Mouse (Mus musculus) heart, embryonic 10.5 days (tissue): ENCODE measurements around the gene Iglon5. TPM values are rescaled to one million over a fixed set of nuclear protein-coding genes. Genes with fewer than 3 reads are reported as not detected.

Source experiments
- DNase-seq: peaks from one replicate; pipeline ENCODE4 v3.0.0-alpha.2; 2017; ENCODE audit warnings: low spot score
- H3K27ac ChIP-seq: fragments of 300-500 bp; sonication (generic); 2 replicates; pipeline ENCODE4 v1.5.1; 2016; ENCODE audit warnings: mild to moderate bottlenecking
- H3K27me3 ChIP-seq: fragments of 300-500 bp; sonication (generic); 2 replicates; pipeline ENCODE4 v1.6.1; 2016; ENCODE audit warnings: mild to moderate bottlenecking; ENCODE audit not compliant: poor library complexity, insufficient read depth, severe bottlenecking
- H3K36me3 ChIP-seq: fragments of 300-500 bp; sonication (generic); 2 replicates; pipeline ENCODE4 v1.6.1; 2016; ENCODE audit warnings: mild to moderate bottlenecking, moderate library complexity
- H3K4me1 ChIP-seq: fragments of 300-500 bp; sonication (generic); 2 replicates; pipeline ENCODE4 v1.6.1; 2016; ENCODE audit warnings: mild to moderate bottlenecking
- H3K4me3 ChIP-seq: fragments of 300-500 bp; sonication (generic); 2 replicates; pipeline ENCODE4 v1.5.1; 2016; ENCODE audit warnings: mild to moderate bottlenecking, moderate library complexity
- H3K9me3 ChIP-seq: fragments of 300-500 bp; sonication (generic); 2 replicates; pipeline ENCODE4 v1.6.1; 2016; ENCODE audit warnings: mild to moderate bottlenecking, moderate library complexity
- WGBS: fragments of 180-500 bp; shearing (Covaris S2); methylation state at CpG from one replicate; pipeline ENCODE4 v1.1.7; 2016; 5-methylcytosine and 5-hydroxymethylcytosine counted together
- polyA plus RNA-seq: library from polyadenylated mRNA; unstranded; fragments of >200 nt; fragmentation: Nextera tagmentation; extraction: Ambion mirVana; gene quantifications from 2 replicates; pipeline ENCODE4 v1.2.1, GENCODE M21; 2016

Gene Iglon5
- polyA plus RNA-seq, 1 experiment from 2014 or later: 0.20 TPM

DNA sequence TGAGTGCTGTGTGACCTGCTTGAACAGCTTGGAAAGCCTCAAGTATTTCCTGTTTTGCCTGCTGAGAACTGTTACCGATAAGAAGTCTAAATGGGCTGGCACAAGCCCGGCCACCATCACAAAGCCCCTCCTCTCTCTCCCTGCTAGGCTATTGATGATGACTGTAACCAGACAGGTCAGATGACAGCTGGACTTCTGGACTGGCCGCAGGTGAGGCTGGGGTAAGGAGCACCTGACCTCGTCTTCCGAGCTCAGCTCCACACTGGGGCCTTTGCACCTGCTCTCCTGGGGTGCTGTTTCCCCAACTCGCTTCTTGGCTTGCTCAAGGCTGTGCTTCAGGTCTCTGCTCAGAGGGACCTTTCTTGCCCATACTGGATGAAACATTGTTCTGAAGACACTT lies 35.5 kb downstream of the Iglon5 start:
- Histone ChIP-seq H3K27me3 (no peaks in the 10 kb centered on the region), H3K36me3 (peaks cover 73% of the 10 kb centered on the region), H3K4me3 (no peak overlapping the region), H3K9me3 (no peaks in the 10 kb centered on the region), H3K4me1 (0 out of 2 replicates have a peak, but pooled peaks cover 2% of the 10 kb centered on the region), H3K27ac (no peak overlapping the region)
- DNase-seq: no peak
- 77% methylated on average over 6 of the region's 6 CpGs for WGBS

- H3K36me3 ChIP-seq: peaks cover 73% of the 10 kb centered on the region
- 91% methylated on average over 14 of the region's 14 CpGs for WGBS
These were observed 36.1 kb downstream of the Iglon5 start for GRCm38 (mm10) chr7:43453599-43454355.

DNA sequence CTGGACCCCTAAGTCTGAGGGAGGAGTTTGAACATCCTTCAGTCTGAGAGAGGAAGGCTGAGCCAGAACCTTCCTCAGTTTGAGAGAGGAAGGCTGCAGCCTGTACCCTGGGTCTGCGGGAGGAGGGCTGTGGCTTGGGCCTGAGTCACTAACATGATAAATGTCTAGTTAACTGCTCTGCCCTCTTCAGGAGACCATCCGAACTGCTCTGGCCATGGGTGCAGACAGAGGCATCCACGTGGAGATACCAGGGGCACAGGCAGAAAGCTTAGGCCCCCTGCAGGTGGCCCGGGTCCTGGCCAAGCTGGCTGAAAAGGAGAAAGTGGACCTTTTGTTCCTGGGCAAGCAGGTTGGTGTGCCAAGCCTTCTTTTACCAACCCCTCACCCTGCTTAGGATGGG lies 37.3 kb downstream of the Iglon5 start:
- Histone ChIP-seq H3K4me1 (peaks cover 13% of the 10 kb centered on the region), H3K27ac (no peak overlapping the region), H3K36me3 (peaks cover 72% of the 10 kb centered on the region), H3K9me3 (no peaks in the 10 kb centered on the region), H3K27me3 (no peaks in the 10 kb centered on the region), H3K4me3 (no peak overlapping the region)
- DNase-seq: no peak
- 43% methylated on average over 4 of the region's 4 CpGs for WGBS

More at GRCm38 (mm10) chr7:43453599-43454355, 36.1 kb downstream of the Iglon5 start:
- no peak for DNase-seq
- Histone ChIP-seq H3K27me3 (no peaks in the 10 kb centered on the region), H3K27ac (no peak overlapping the region), H3K4me3 (no peak overlapping the region), H3K4me1 (0 out of 2 replicates have a peak, but pooled peaks cover 4% of the 10 kb centered on the region), H3K9me3 (no peaks in the 10 kb centered on the region)

GRCm38 (mm10) chr7:43451726-43452125 lies 38.1 kb downstream of the Iglon5 start:
- Histone ChIP-seq H3K4me1 (peaks cover 13% of the 10 kb centered on the region), H3K36me3 (peaks cover 63% of the 10 kb centered on the region)
- 97% methylated on average over 11 of the region's 11 CpGs for WGBS

GRCm38 (mm10) chr7:43449811-43450210 lies 40.1 kb downstream of the Iglon5 start:
- H3K9me3 ChIP-seq: no peaks in the 10 kb centered on the region
- H3K4me1 ChIP-seq: peaks cover 17% of the 10 kb centered on the region
- WGBS: 95% methylated on average over 2 of the region's 2 CpGs
- H3K27ac ChIP-seq: no peak overlapping the region
- no peak for DNase-seq
- H3K4me3 ChIP-seq: no peak overlapping the region
- H3K36me3 ChIP-seq: peaks cover 47% of the 10 kb centered on the region
- no peaks in the 10 kb centered on the region for H3K27me3 ChIP-seq

More at GRCm38 (mm10) chr7:43451726-43452125, 38.1 kb downstream of the Iglon5 start:
- no peak overlapping the region for H3K4me3 ChIP-seq
- no peak for DNase-seq
- no peak overlapping the region for H3K27ac ChIP-seq
- H3K27me3 ChIP-seq: no peaks in the 10 kb centered on the region
- H3K9me3 ChIP-seq: no peaks in the 10 kb centered on the region

- H3K27me3 ChIP-seq: no peaks in the 10 kb centered on the region
- no peaks in the 10 kb centered on the region for H3K9me3 ChIP-seq
- H3K27ac ChIP-seq: no peak overlapping the region
- peaks cover 24% of the 10 kb centered on the region for H3K4me1 ChIP-seq
- WGBS: 87% methylated on average over 3 of the region's 3 CpGs
- H3K4me3 ChIP-seq: no peak overlapping the region
- H3K36me3 ChIP-seq: peaks cover 31% of the 10 kb centered on the region
- DNase-seq: no peak
These were observed 41.6 kb downstream of the Iglon5 start for GRCm38 (mm10) chr7:43448246-43448645.

- WGBS: 80% methylated on average over 4 of the region's 4 CpGs
These were observed 42.1 kb downstream of the Iglon5 start for GRCm38 (mm10) chr7:43447801-43448200.

DNA sequence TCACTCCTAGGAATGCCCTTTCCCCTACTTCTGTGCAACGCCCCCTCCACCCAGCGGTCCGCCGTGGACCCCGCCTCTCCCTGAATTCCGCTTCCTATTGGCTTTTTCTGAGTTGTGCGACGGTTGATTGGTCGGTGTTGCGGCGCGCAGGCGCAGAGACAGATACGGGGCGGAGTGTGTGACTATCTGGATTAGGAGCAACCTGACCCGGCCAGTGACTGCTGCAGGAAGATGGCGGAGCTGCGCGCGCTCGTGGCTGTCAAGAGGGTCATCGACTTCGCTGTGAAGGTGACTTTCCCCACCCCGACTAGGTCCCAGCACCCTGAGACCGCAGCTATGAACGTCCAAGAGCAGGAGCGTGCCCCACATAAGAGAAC lies 46.0 kb downstream of the Iglon5 start, which contains the start of the genes Etfb and Gm45233:
Etfb (plus strand) TSS at position 167 of the 377 bp plus-strand sequence.
Gm45233 (plus strand) TSS at position 212 of the 377 bp plus-strand sequence.
- Histone ChIP-seq H3K36me3 (peaks cover 7% of the 10 kb centered on the region; the same call in 1 of the 2 replicates), H3K9me3 (no peaks in the 10 kb centered on the region), H3K4me1 (peaks cover 28% of the 10 kb centered on the region), H3K27me3 (0 out of 2 replicates have a peak, but pooled peaks cover 3% of the 10 kb centered on the region), H3K4me3 (peak within 1 kb of the TSS; percentile 69), H3K27ac (peak within 1 kb of the TSS; percentile 94)
- DNase-seq: peak; percentile 99
- WGBS: under 1% methylated on average over 27 of the region's 27 CpGs

More at GRCm38 (mm10) chr7:43447801-43448200, 42.1 kb downstream of the Iglon5 start:
- no peaks in the 10 kb centered on the region for H3K27me3 ChIP-seq
- H3K27ac ChIP-seq: no peak overlapping the region
- peaks cover 27% of the 10 kb centered on the region for H3K36me3 ChIP-seq
- no peak overlapping the region for H3K4me3 ChIP-seq
- no peaks in the 10 kb centered on the region for H3K9me3 ChIP-seq
- no peak for DNase-seq
- H3K4me1 ChIP-seq: peaks cover 26% of the 10 kb centered on the region

DNA sequence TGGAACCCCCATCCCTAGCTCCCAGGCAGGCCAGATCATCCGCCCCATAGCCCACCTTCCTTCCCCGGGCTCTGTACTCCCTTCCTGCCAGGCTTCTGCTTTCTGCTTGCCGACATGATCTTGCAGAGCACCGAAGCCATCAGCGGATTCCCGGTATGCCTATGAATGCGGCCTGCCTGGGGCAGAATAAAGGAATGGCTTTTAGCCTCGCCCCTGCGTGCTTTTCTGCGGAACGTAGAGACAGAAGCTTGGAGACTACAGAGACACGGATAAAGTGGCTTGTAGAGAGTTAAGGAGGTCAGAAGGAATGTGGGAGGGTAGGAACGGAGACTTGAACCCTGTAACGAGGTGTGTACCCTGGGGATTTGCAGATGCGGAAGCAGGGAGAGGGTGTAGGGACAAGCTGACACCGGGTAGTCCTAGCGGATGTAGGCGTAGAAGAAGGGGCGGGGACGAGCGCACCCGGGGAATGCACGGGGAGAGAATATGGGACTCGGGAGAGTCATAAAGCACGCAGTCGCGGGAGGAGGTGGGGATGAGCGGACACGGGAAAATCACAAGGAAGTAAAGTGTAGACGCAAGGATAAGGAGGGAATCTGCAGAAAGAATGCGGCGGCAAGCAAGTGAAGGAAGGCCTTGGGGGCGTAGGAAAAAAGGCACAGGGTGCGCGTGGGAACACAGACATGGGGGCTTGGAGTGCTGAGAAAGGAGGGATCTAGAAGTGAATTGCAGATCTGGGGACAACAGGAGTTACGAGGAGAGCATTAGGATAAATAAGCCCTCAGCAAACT lies 46.6 kb downstream of the Iglon5 start:
- Histone ChIP-seq H3K4me1 (peaks cover 27% of the 10 kb centered on the region), H3K27me3 (0 out of 2 replicates have a peak, but pooled peaks cover 3% of the 10 kb centered on the region), H3K27ac (peak overlapping the region; percentile 94), H3K36me3 (peaks cover 7% of the 10 kb centered on the region; the same call in 1 of the 2 replicates), H3K9me3 (no peaks in the 10 kb centered on the region), H3K4me3 (peak overlapping the region; percentile 69)
- WGBS: under 1% methylated on average over 36 of the region's 36 CpGs
- DNase-seq: peak; percentile 91

DNA sequence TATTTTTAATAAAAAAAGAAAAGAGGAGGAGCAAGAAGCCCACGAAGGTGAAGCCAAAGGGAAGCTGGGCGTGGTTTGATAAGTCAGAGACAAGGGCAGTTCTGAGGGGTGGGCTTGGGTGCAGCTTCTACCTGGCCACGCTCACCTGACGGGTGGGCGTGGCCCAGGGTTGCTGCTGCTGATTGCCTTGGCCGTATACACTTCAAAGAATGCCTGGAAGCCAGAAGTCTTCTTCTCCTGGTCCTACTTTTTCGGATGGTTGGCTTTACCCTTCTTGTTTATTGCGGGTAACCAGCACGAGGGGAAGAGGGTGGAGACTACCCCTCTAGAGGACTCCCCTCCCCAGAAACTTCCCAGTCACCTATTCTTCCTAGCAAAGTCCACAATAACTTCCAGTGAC lies 47.2 kb downstream of the Iglon5 start:
- Histone ChIP-seq H3K36me3 (0 out of 2 replicates have a peak, but pooled peaks cover 3% of the 10 kb centered on the region), H3K9me3 (no peaks in the 10 kb centered on the region), H3K27me3 (0 out of 2 replicates have a peak, but pooled peaks cover 3% of the 10 kb centered on the region), H3K4me3 (peak overlapping the region; percentile 69), H3K27ac (peak overlapping the region; percentile 94), H3K4me1 (peaks cover 20% of the 10 kb centered on the region)
- DNase-seq: peak; percentile 63
- 13% methylated on average over 9 of the region's 9 CpGs for WGBS

DNA sequence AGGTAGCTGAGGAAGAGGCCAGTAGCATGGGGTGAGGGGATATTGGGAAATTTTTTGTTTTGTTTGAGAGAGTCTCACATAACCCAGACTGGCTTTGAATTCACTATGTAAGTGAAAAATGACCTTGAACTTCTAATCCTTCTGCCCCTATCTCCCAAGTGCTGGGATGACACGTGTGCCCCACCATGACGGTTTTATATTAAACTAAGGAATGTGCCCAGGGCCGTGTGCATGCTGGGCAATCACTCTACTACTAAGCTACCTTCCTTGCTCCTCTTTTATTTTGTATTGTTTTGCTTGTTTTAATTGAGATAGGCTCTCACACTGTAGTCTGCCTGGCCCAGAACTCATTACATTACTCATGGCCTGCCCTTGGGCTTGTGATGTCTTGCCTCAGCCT lies 48.8 kb downstream of the Iglon5 start:
- Histone ChIP-seq H3K9me3 (no peaks in the 10 kb centered on the region), H3K4me3 (no peak overlapping the region), H3K36me3 (0 out of 2 replicates have a peak, but pooled peaks cover 3% of the 10 kb centered on the region), H3K27me3 (0 out of 2 replicates have a peak, but pooled peaks cover 3% of the 10 kb centered on the region), H3K27ac (no peak overlapping the region), H3K4me1 (peaks cover 19% of the 10 kb centered on the region)
- no peak for DNase-seq
- 84% methylated on average over 3 of the region's 3 CpGs for WGBS

GRCm38 (mm10) chr7:43440482-43440881 lies 49.4 kb downstream of the Iglon5 start, which contains the start of gene Cldnd2:
Cldnd2 (plus strand) TSS chr7:43440782.
- H3K36me3 ChIP-seq: no peaks in the 10 kb centered on the region
- no peak within 1 kb of the TSS for H3K27ac ChIP-seq
- 0 out of 2 replicates have a peak, but pooled peaks cover 3% of the 10 kb centered on the region for H3K27me3 ChIP-seq
- H3K4me1 ChIP-seq: peaks cover 19% of the 10 kb centered on the region
- no peak for DNase-seq
- H3K4me3 ChIP-seq: no peak within 1 kb of the TSS
- no peaks in the 10 kb centered on the region for H3K9me3 ChIP-seq
- 81% methylated on average over 6 of the region's 6 CpGs for WGBS
